Mouse (Mus musculus): ENCODE data around the gene Lin7b. TPM values are rescaled to one million over a fixed set of nuclear protein-coding genes. Genes with fewer than 3 reads are reported as not detected.

Lin7b gene
- polyA plus RNA-seq, 1 experiment: 0.94 TPM

DNA sequence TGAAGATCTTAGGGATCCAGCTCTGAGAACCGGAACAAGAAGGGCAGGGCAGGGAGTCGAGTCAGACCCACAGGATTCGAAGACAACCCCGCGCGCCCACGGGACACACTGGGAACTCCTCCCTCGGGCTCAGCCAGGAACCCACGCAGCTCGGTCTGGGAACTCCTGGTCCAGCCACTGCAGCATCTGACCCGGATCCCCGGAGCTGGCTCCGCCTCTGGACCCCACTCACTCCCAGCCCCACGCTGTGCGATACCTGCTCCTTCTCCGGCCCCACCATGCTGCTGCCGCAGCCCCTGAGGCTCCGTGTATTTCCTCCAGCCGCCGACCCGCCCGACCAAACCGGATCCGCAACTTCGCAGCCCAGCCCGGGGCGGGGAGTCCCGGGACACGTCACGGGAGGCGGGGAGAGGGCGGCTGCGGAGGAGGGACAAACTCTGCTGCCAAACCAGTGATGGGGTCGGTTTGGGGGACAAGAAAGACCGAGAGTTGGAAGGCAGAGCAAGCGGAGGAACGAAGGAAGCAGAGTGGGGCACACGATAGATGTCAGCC lies 36.9 kb downstream of the Lin7b start, which contains the start of gene Trpm4:
Gene Trpm4, minus strand, starts transcription at position 350 of the 552 bp plus-strand sequence.
- Histone ChIP-seq H3ac (ENCODE audit: control insufficient read depth, insufficient read length, low read depth) (peak within 1 kb of the TSS; percentile 75), H3K4me3 (ENCODE audit: insufficient read depth, poor library complexity, severe bottlenecking) (peak within 1 kb of the TSS; percentile 45), H3K79me3 (ENCODE audit: low read depth) (no peaks in the 10 kb centered on the region), H3K27me3 (ENCODE audit: control insufficient read depth, insufficient read depth, insufficient read length) (no peaks in the 10 kb centered on the region), H3K36me3 (ENCODE audit: control insufficient read depth, insufficient read depth) (no peaks in the 10 kb centered on the region), H3K79me2 (ENCODE audit: control insufficient read depth, insufficient read depth) (no peaks in the 10 kb centered on the region)
- TF ChIP-seq CEBPB (IDR thresholded peaks at IDR 0.05; ENCODE audit: low read depth) (no peak), USF1 (IDR thresholded peaks at IDR 0.05; ENCODE audit: low read depth) (no peak), MAX (IDR thresholded peaks at IDR 0.05) (no peak), MYOG (IDR thresholded peaks at IDR 0.05; ENCODE audit: control insufficient read depth, extremely low read depth, insufficient read length) (no peak), CTCF (IDR thresholded peaks at IDR 0.05; ENCODE audit: control insufficient read depth, insufficient read depth, insufficient read length) (no peak), MYOD1 (IDR thresholded peaks at IDR 0.05; ENCODE audit: control insufficient read depth, insufficient read length, low read depth) (no peak), FOSL1 (IDR thresholded peaks at IDR 0.05; ENCODE audit: insufficient read depth, low read length, poor library complexity, severe bottlenecking) (no peak)

DNA sequence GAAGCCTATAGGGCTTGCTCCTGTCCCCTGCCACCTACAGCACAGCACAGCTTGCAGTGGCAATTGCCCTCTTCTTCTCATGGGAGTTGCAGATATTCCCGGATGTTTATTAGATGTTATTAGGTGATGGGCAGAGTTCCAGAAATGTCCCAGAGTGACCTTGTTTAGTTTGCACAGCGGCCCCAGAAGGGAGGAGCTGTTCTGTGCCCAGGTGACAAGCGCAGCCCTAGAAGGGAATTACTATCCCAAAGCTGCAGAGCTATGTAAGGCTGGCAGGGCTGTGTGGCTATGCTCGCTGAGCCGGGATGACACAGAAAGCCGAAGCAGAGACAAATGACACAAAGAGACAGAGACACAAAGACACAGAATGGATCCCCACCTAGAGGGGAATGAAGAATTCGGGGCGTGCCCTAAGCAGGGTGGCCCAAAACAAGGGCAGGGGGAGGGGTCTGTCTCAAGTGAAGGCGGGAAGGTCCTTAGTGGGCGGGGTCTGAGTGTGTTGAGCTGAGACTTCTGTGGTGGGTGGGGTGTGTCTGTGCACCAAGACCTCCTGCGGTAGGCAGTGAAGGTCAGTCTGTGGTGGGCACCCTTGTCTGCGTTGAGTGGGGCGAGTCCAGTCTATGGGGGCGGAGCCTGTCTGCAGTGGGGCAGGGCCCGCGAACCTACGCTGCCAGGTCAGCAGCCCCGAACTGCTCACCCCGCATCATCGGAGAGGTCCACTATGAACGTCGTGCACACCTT lies 37.5 kb downstream of the Lin7b start:
- TF ChIP-seq CEBPB (IDR thresholded peaks at IDR 0.05; ENCODE audit: low read depth) (no peak), MYOG (IDR thresholded peaks at IDR 0.05; ENCODE audit: control insufficient read depth, extremely low read depth, insufficient read length) (no peak), USF1 (IDR thresholded peaks at IDR 0.05; ENCODE audit: low read depth) (no peak), FOSL1 (IDR thresholded peaks at IDR 0.05; ENCODE audit: insufficient read depth, low read length, poor library complexity, severe bottlenecking) (no peak), CTCF (IDR thresholded peaks at IDR 0.05; ENCODE audit: control insufficient read depth, insufficient read depth, insufficient read length) (no peak)
- peak overlapping the region; percentile 45 for H3K4me3 ChIP-seq (ENCODE audit: insufficient read depth, poor library complexity, severe bottlenecking)
- H3ac ChIP-seq (ENCODE audit: control insufficient read depth, insufficient read length, low read depth): peak overlapping the region; percentile 75
- no peaks in the 10 kb centered on the region for H3K27me3 ChIP-seq (ENCODE audit: control insufficient read depth, insufficient read depth, insufficient read length)
- no peaks in the 10 kb centered on the region for H3K36me3 ChIP-seq (ENCODE audit: control insufficient read depth, insufficient read depth)
- H3K79me2 ChIP-seq (ENCODE audit: control insufficient read depth, insufficient read depth): no peaks in the 10 kb centered on the region
- no peaks in the 10 kb centered on the region for H3K79me3 ChIP-seq (ENCODE audit: low read depth)

DNA sequence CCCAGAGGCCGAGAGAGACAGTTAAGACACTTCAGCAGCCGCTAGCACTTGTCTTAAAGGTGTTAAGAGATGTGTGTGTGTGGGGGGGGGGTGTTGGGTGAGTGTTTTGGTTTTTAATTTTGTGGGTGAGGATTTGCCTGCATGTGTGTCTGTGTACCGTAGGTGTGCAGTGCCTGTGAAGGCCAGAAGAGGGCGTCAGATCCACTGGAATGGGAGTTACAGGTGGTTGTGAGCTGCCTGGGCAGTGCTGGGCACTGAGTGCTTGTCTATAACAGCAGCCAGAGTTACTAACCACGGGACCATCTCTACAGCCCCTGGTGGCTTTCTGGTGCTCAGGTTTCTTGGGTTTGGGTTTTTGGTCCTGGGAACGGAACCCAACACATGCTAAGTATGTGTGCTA lies 38.9 kb downstream of the Lin7b start:
- Histone ChIP-seq H3K36me3 (ENCODE audit: control insufficient read depth, insufficient read depth) (no peaks in the 10 kb centered on the region), H3K79me3 (ENCODE audit: low read depth) (no peaks in the 10 kb centered on the region), H3K4me3 (ENCODE audit: insufficient read depth, poor library complexity, severe bottlenecking) (no peak overlapping the region), H3K79me2 (ENCODE audit: control insufficient read depth, insufficient read depth) (no peaks in the 10 kb centered on the region), H3K27me3 (ENCODE audit: control insufficient read depth, insufficient read depth, insufficient read length) (no peaks in the 10 kb centered on the region), H3ac (ENCODE audit: control insufficient read depth, insufficient read length, low read depth) (no peak overlapping the region)
- TF ChIP-seq USF1 (IDR thresholded peaks at IDR 0.05; ENCODE audit: low read depth) (no peak), CEBPB (IDR thresholded peaks at IDR 0.05; ENCODE audit: low read depth) (no peak), FOSL1 (IDR thresholded peaks at IDR 0.05; ENCODE audit: insufficient read depth, low read length, poor library complexity, severe bottlenecking) (no peak), CTCF (IDR thresholded peaks at IDR 0.05; ENCODE audit: control insufficient read depth, insufficient read depth, insufficient read length) (no peak), MAX (IDR thresholded peaks at IDR 0.05) (no peak), MYOD1 (IDR thresholded peaks at IDR 0.05; ENCODE audit: control insufficient read depth, insufficient read length, low read depth) (no peak), MYOG (IDR thresholded peaks at IDR 0.05; ENCODE audit: control insufficient read depth, extremely low read depth, insufficient read length) (no peak)

DNA sequence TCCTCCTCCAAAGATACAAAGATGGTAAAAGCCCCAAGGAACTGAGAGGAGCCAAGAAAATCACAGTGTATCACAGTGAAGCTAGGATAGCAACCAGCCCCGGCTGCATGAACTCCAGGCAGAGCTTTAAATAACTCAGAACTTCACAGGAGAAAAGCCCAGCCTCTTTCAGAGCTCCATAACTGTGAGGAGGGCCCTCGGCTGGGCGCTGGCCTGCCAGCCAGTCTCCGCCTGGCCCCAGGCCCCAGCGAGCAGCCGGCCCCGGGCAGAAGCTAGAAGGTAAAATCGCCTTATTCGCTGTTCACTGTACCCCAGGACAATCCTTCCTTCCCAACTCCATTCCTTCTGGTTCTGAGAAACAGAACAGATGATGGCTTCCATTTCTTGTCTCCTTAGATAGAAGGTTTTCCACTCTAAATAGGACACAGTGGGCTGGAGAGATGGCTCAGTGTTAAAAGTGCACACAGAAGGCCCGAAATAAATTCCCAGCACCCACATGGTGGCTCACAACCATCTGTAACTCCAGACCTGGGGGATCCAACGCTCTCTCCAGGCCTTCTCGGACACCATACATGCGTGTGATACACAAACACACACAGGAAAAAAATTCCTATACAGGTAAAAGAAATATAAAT lies 41.4 kb downstream of the Lin7b start:
- Histone ChIP-seq H3K27me3 (ENCODE audit: control insufficient read depth, insufficient read depth, insufficient read length) (no peaks in the 10 kb centered on the region), H3ac (ENCODE audit: control insufficient read depth, insufficient read length, low read depth) (no peak overlapping the region), H3K36me3 (ENCODE audit: control insufficient read depth, insufficient read depth) (no peaks in the 10 kb centered on the region), H3K4me3 (ENCODE audit: insufficient read depth, poor library complexity, severe bottlenecking) (no peak overlapping the region), H3K79me3 (ENCODE audit: low read depth) (no peaks in the 10 kb centered on the region), H3K79me2 (ENCODE audit: control insufficient read depth, insufficient read depth) (no peaks in the 10 kb centered on the region)
- no peak for TF ChIP-seq USF1 (IDR thresholded peaks at IDR 0.05; ENCODE audit: low read depth)
- TF ChIP-seq CTCF (IDR thresholded peaks at IDR 0.05; ENCODE audit: control insufficient read depth, insufficient read depth, insufficient read length): no peak
- TF ChIP-seq MYOG (IDR thresholded peaks at IDR 0.05; ENCODE audit: control insufficient read depth, extremely low read depth, insufficient read length): no peak
- no peak for TF ChIP-seq MAX (IDR thresholded peaks at IDR 0.05)
- no peak for TF ChIP-seq FOSL1 (IDR thresholded peaks at IDR 0.05; ENCODE audit: insufficient read depth, low read length, poor library complexity, severe bottlenecking)
- TF ChIP-seq CEBPB (IDR thresholded peaks at IDR 0.05; ENCODE audit: low read depth): no peak
- TF ChIP-seq MYOD1 (IDR thresholded peaks at IDR 0.05; ENCODE audit: control insufficient read depth, insufficient read length, low read depth): no peak

DNA sequence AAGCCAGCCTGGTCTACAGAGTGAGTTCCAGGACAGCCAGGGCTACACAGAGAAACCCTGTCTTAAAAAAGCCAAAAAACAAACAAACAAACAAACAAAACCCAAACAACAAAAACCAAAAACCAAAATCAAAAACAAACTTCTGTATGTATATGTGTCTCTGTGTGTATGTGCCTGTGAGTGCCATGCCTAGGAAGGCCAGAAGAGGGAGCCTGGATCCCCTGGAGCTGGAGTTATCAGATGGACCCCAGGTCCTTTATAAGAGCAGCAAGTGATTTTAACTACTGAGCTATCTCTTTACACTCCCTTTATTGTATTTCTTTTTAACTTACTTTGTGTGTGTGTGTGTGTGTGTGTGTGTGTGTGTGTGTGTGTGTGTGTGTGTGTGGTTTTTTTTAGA lies 44.6 kb downstream of the Lin7b start:
- Histone ChIP-seq H3K79me2 (ENCODE audit: control insufficient read depth, insufficient read depth) (no peaks in the 10 kb centered on the region), H3K79me3 (ENCODE audit: low read depth) (no peaks in the 10 kb centered on the region), H3K27me3 (ENCODE audit: control insufficient read depth, insufficient read depth, insufficient read length) (no peaks in the 10 kb centered on the region), H3ac (ENCODE audit: control insufficient read depth, insufficient read length, low read depth) (no peak overlapping the region), H3K4me3 (ENCODE audit: insufficient read depth, poor library complexity, severe bottlenecking) (no peak overlapping the region), H3K36me3 (ENCODE audit: control insufficient read depth, insufficient read depth) (no peaks in the 10 kb centered on the region)
- no peak for TF ChIP-seq USF1 (IDR thresholded peaks at IDR 0.05; ENCODE audit: low read depth)
- no peak for TF ChIP-seq CTCF (IDR thresholded peaks at IDR 0.05; ENCODE audit: control insufficient read depth, insufficient read depth, insufficient read length)
- no peak for TF ChIP-seq MYOG (IDR thresholded peaks at IDR 0.05; ENCODE audit: control insufficient read depth, extremely low read depth, insufficient read length)
- TF ChIP-seq FOSL1 (IDR thresholded peaks at IDR 0.05; ENCODE audit: insufficient read depth, low read length, poor library complexity, severe bottlenecking): no peak
- no peak for TF ChIP-seq CEBPB (IDR thresholded peaks at IDR 0.05; ENCODE audit: low read depth)
- TF ChIP-seq MAX (IDR thresholded peaks at IDR 0.05): no peak
- no peak for TF ChIP-seq MYOD1 (IDR thresholded peaks at IDR 0.05; ENCODE audit: control insufficient read depth, insufficient read length, low read depth)

All from C2C12 (cell line).